Mouse (Mus musculus): ENCODE measurements around the gene Cep170b. TPM values are rescaled to one million over a fixed set of nuclear protein-coding genes. Genes with fewer than 3 reads are reported as not detected.

Gene Cep170b
- polyA plus RNA-seq, 1 experiment from 2014 or later = 9.5 TPM

GRCm38 (mm10) chr12:112768166-112768565 lies 47.9 kb downstream of the Cep170b start:
- Histone ChIP-seq H3K36me3 (ENCODE audit: control insufficient read depth, insufficient read depth, low read length) (no peaks in the 10 kb centered on the region), H3K4me3 (ENCODE audit: low read depth, low read length) (no peak overlapping the region), H3K27me3 (ENCODE audit: control insufficient read depth, insufficient read depth, low read length) (no peaks in the 10 kb centered on the region), H3K9me3 (ENCODE audit: control insufficient read depth, low read length) (no peaks in the 10 kb centered on the region), H3K4me2 (ENCODE audit: low read depth, severe bottlenecking) (no peak overlapping the region), H3K27ac (replicated peaks; ENCODE audit: low read depth, low read length) (no peak overlapping the region), H3K9ac (ENCODE audit: low read length) (no peak overlapping the region), H3K4me1 (ENCODE audit: control insufficient read depth, insufficient read depth, low read length) (no peaks in the 10 kb centered on the region)
- DNase-seq (ENCODE audit: low spot score) (no peak), ATAC-seq (ENCODE audit: insufficient number of reproducible peaks, low FRiP score, low TSS enrichment, low read depth) (no peak)
- 84% methylated on average over 8 of the region's 8 CpGs for WGBS

DNA sequence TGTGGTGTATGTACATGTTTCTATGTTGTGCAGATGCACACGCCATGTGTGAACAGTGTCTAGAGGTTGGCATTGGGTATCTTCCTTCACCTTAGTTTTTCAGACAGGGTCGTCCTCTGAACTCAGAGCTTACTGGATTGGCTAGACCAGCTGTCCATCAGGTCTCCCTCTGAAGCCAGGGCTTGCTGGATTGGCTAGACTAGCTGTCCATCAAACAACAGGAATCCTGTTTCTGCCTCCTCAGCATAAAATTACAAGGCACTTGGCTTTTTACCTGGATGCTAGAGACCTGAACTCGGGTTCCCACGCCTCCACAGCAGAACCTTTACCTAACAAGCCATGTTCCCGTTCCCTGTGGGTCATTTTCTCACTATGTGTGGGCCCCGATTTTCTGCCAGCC lies 48.8 kb downstream of the Cep170b start:
- no peak for DNase-seq (ENCODE audit: low spot score)

DNA sequence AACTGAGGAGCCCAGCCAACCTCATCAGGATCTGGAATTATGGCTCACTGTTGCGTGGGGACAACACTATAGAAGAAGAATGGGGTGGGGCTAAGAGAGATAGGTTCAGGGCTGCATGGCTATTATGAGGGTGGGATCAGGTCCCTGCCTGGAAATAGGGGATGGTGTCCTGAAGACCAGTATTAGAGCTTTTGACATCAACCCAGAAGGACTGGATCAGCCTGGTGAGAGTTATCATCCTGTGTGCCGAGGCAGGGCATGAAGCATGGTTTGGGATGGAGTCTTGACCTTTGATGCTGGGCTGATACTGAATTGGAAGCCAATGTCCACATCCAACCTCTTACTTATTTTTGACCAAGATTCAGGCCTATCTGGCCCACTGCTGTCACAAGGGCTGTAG lies 49.5 kb downstream of the Cep170b start:
- H3K27me3 ChIP-seq (ENCODE audit: control insufficient read depth, insufficient read depth, low read length) = no peaks in the 10 kb centered on the region
- H3K9me3 ChIP-seq (ENCODE audit: control insufficient read depth, low read length) = no peaks in the 10 kb centered on the region
- H3K4me2 ChIP-seq (ENCODE audit: low read depth, severe bottlenecking) = no peak overlapping the region
- 78% methylated on average over 2 of the region's 2 CpGs for WGBS
- H3K9ac ChIP-seq (ENCODE audit: low read length) = no peak overlapping the region
- ATAC-seq (ENCODE audit: insufficient number of reproducible peaks, low FRiP score, low TSS enrichment, low read depth) = no peak
- no peak for DNase-seq (ENCODE audit: low spot score)
- H3K36me3 ChIP-seq (ENCODE audit: control insufficient read depth, insufficient read depth, low read length) = no peaks in the 10 kb centered on the region
- H3K27ac ChIP-seq (replicated peaks; ENCODE audit: low read depth, low read length) = no peak overlapping the region
- H3K4me3 ChIP-seq (ENCODE audit: low read depth, low read length) = no peak overlapping the region
- H3K4me1 ChIP-seq (ENCODE audit: control insufficient read depth, insufficient read depth, low read length) = no peaks in the 10 kb centered on the region

More for the DNA sequence above, 48.8 kb downstream of the Cep170b start:
- Histone ChIP-seq H3K9me3 (ENCODE audit: control insufficient read depth, low read length) (no peaks in the 10 kb centered on the region), H3K4me3 (ENCODE audit: low read depth, low read length) (no peak overlapping the region), H3K27me3 (ENCODE audit: control insufficient read depth, insufficient read depth, low read length) (no peaks in the 10 kb centered on the region), H3K4me1 (ENCODE audit: control insufficient read depth, insufficient read depth, low read length) (no peaks in the 10 kb centered on the region), H3K27ac (replicated peaks; ENCODE audit: low read depth, low read length) (no peak overlapping the region), H3K4me2 (ENCODE audit: low read depth, severe bottlenecking) (no peak overlapping the region), H3K36me3 (ENCODE audit: control insufficient read depth, insufficient read depth, low read length) (no peaks in the 10 kb centered on the region), H3K9ac (ENCODE audit: low read length) (no peak overlapping the region)
- 90% methylated on average over 6 of the region's 6 CpGs for WGBS
- ATAC-seq (ENCODE audit: insufficient number of reproducible peaks, low FRiP score, low TSS enrichment, low read depth) = no peak

GRCm38 (mm10) chr12:112770396-112770795 lies 50.1 kb downstream of the Cep170b start:
- no peak overlapping the region for H3K9ac ChIP-seq (ENCODE audit: low read length)
- DNase-seq (ENCODE audit: low spot score) (no peak), ATAC-seq (ENCODE audit: insufficient number of reproducible peaks, low FRiP score, low TSS enrichment, low read depth) (no peak)
- no peak overlapping the region for H3K4me2 ChIP-seq (ENCODE audit: low read depth, severe bottlenecking)
- 75% methylated on average over 4 of the region's 4 CpGs for WGBS
- no peaks in the 10 kb centered on the region for H3K4me1 ChIP-seq (ENCODE audit: control insufficient read depth, insufficient read depth, low read length)
- no peak overlapping the region for H3K4me3 ChIP-seq (ENCODE audit: low read depth, low read length)
- H3K27me3 ChIP-seq (ENCODE audit: control insufficient read depth, insufficient read depth, low read length) = no peaks in the 10 kb centered on the region
- no peak overlapping the region for H3K27ac ChIP-seq (replicated peaks; ENCODE audit: low read depth, low read length)
- H3K36me3 ChIP-seq (ENCODE audit: control insufficient read depth, insufficient read depth, low read length) = no peaks in the 10 kb centered on the region
- no peaks in the 10 kb centered on the region for H3K9me3 ChIP-seq (ENCODE audit: control insufficient read depth, low read length)

DNA sequence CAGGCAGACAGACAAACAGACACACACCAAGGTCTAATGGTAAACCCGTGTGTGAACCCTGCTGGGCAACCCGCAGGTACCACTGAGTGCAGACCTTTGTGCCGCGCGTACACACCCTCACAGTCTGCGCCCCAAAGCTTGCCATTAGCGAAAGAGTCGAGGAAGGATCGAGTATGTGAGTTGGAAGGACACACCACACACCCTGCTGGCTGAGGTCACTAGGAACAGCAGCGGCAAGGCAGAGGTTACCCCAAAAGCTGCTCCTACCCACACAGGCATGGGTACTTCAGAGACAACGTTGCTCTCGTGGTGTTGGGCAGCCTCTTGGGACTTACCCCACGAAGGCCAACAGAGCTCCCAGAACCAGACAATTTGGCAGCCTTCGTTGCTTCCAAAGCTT lies 52.1 kb downstream of the Cep170b start:
- Histone ChIP-seq H3K4me2 (ENCODE audit: low read depth, severe bottlenecking) (no peak overlapping the region), H3K27me3 (ENCODE audit: control insufficient read depth, insufficient read depth, low read length) (no peaks in the 10 kb centered on the region), H3K9me3 (ENCODE audit: control insufficient read depth, low read length) (no peaks in the 10 kb centered on the region), H3K36me3 (ENCODE audit: control insufficient read depth, insufficient read depth, low read length) (no peaks in the 10 kb centered on the region), H3K4me1 (ENCODE audit: control insufficient read depth, insufficient read depth, low read length) (no peaks in the 10 kb centered on the region), H3K4me3 (ENCODE audit: low read depth, low read length) (no peak overlapping the region), H3K27ac (replicated peaks; ENCODE audit: low read depth, low read length) (no peak overlapping the region), H3K9ac (ENCODE audit: low read length) (no peak overlapping the region)
- WGBS = 90% methylated on average over 14 of the region's 14 CpGs
- DNase-seq (ENCODE audit: low spot score) = no peak
- ATAC-seq (ENCODE audit: insufficient number of reproducible peaks, low FRiP score, low TSS enrichment, low read depth) = no peak

DNA sequence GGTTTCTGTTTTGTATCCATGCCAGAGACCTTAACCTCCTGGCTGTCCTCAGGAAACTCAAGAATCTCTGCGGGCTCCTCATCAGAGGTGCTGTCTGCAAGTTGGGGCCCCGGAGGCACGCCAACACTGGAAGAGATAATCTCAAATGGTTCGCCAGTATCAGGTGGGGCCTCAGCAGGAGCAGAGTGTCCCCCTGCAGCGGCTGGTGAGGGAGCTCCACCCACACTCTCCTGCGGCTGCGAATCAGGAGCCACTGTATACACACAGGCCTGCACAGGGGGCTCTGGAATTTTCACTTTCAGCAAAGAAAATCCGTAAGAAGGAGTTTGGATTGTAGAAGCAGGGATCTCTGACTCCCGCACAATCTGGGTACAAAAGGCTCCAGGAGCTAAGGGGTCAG lies 53.1 kb downstream of the Cep170b start:
- ATAC-seq (ENCODE audit: insufficient number of reproducible peaks, low FRiP score, low TSS enrichment, low read depth) (no peak), DNase-seq (ENCODE audit: low spot score) (no peak)
- WGBS = 49% methylated on average over 9 of the region's 9 CpGs
- no peaks in the 10 kb centered on the region for H3K27me3 ChIP-seq (ENCODE audit: control insufficient read depth, insufficient read depth, low read length)
- H3K27ac ChIP-seq (replicated peaks; ENCODE audit: low read depth, low read length) = no peak overlapping the region
- no peak overlapping the region for H3K9ac ChIP-seq (ENCODE audit: low read length)
- H3K9me3 ChIP-seq (ENCODE audit: control insufficient read depth, low read length) = no peaks in the 10 kb centered on the region
- H3K4me1 ChIP-seq (ENCODE audit: control insufficient read depth, insufficient read depth, low read length) = no peaks in the 10 kb centered on the region
- H3K36me3 ChIP-seq (ENCODE audit: control insufficient read depth, insufficient read depth, low read length) = no peaks in the 10 kb centered on the region
- no peak overlapping the region for H3K4me2 ChIP-seq (ENCODE audit: low read depth, severe bottlenecking)
- no peak overlapping the region for H3K4me3 ChIP-seq (ENCODE audit: low read depth, low read length)

GRCm38 (mm10) chr12:112774026-112774425 lies 53.8 kb downstream of the Cep170b start:
- no peak overlapping the region for H3K4me3 ChIP-seq (ENCODE audit: low read depth, low read length)
- no peaks in the 10 kb centered on the region for H3K27me3 ChIP-seq (ENCODE audit: control insufficient read depth, insufficient read depth, low read length)
- DNase-seq (ENCODE audit: low spot score) (no peak), ATAC-seq (ENCODE audit: insufficient number of reproducible peaks, low FRiP score, low TSS enrichment, low read depth) (no peak)
- H3K9me3 ChIP-seq (ENCODE audit: control insufficient read depth, low read length) = no peaks in the 10 kb centered on the region
- no peak overlapping the region for H3K9ac ChIP-seq (ENCODE audit: low read length)
- H3K36me3 ChIP-seq (ENCODE audit: control insufficient read depth, insufficient read depth, low read length) = no peaks in the 10 kb centered on the region
- no peaks in the 10 kb centered on the region for H3K4me1 ChIP-seq (ENCODE audit: control insufficient read depth, insufficient read depth, low read length)
- WGBS = 85% methylated on average over 6 of the region's 6 CpGs
- H3K27ac ChIP-seq (replicated peaks; ENCODE audit: low read depth, low read length) = no peak overlapping the region
- H3K4me2 ChIP-seq (ENCODE audit: low read depth, severe bottlenecking) = no peak overlapping the region

- H3K36me3 ChIP-seq (ENCODE audit: control insufficient read depth, insufficient read depth, low read length) = no peaks in the 10 kb centered on the region
- no peak overlapping the region for H3K9ac ChIP-seq (ENCODE audit: low read length)
- no peak overlapping the region for H3K27ac ChIP-seq (replicated peaks; ENCODE audit: low read depth, low read length)
- DNase-seq (ENCODE audit: low spot score) (no peak), ATAC-seq (ENCODE audit: insufficient number of reproducible peaks, low FRiP score, low TSS enrichment, low read depth) (no peak)
- WGBS = 94% methylated on average over 10 of the region's 10 CpGs
- no peaks in the 10 kb centered on the region for H3K9me3 ChIP-seq (ENCODE audit: control insufficient read depth, low read length)
- H3K4me2 ChIP-seq (ENCODE audit: low read depth, severe bottlenecking) = no peak overlapping the region
- H3K4me3 ChIP-seq (ENCODE audit: low read depth, low read length) = no peak overlapping the region
- no peaks in the 10 kb centered on the region for H3K4me1 ChIP-seq (ENCODE audit: control insufficient read depth, insufficient read depth, low read length)
- H3K27me3 ChIP-seq (ENCODE audit: control insufficient read depth, insufficient read depth, low read length) = no peaks in the 10 kb centered on the region
Observed at GRCm38 (mm10) chr12:112774481-112774880, 54.2 kb downstream of the Cep170b start.

DNA sequence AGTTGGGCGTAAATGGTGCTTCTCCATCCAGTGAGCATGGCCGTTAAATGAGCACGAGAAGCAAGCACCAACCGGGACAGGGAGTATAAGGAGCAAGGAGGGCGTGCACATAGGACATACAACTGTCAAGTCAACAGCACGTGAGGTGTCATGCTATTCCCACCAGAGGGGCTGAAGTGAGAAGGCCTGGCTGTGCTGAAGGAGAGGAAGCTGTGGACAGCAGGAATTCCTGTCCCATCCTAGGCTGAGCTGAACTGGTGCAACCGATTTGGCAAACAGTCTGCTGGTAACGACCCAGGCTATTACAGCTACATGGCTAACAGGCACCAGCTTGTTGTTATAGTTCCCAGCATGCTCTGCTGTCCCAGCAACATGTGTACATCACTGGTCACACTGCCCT lies 70.8 kb downstream of the Cep170b start:
- ATAC-seq (ENCODE audit: insufficient number of reproducible peaks, low FRiP score, low TSS enrichment, low read depth) (no peak), DNase-seq (ENCODE audit: low spot score) (no peak)
- WGBS = 66% methylated on average over 8 of the region's 8 CpGs
- Histone ChIP-seq H3K36me3 (ENCODE audit: control insufficient read depth, insufficient read depth, low read length) (no peaks in the 10 kb centered on the region), H3K27me3 (ENCODE audit: control insufficient read depth, insufficient read depth, low read length) (no peaks in the 10 kb centered on the region), H3K27ac (replicated peaks; ENCODE audit: low read depth, low read length) (no peak overlapping the region), H3K4me1 (ENCODE audit: control insufficient read depth, insufficient read depth, low read length) (peaks cover 7% of the 10 kb centered on the region; the same call in 1 of the 2 replicates), H3K4me3 (ENCODE audit: low read depth, low read length) (no peak overlapping the region), H3K9ac (ENCODE audit: low read length) (no peak overlapping the region), H3K4me2 (ENCODE audit: low read depth, severe bottlenecking) (no peak overlapping the region), H3K9me3 (ENCODE audit: control insufficient read depth, low read length) (no peaks in the 10 kb centered on the region)
